Mouse (Mus musculus) ES-E14 (cell line): Measurements from ENCODE around the gene Nr2c2ap. TPM values are rescaled to one million over a fixed set of nuclear protein-coding genes. Genes with fewer than 3 reads are reported as not detected.

Experiments
- DNase-seq: peaks from one replicate; pipeline ENCODE4 v3.0.0-alpha.2; 2013; ENCODE audit warnings: low read depth, low spot score
- H3K27ac ChIP-seq: 2 replicates; pipeline ENCODE4 v1.5.1; 2012; ENCODE audit warnings: low read depth, mild to moderate bottlenecking, low read length, moderate library complexity, mixed read lengths; ENCODE audit not compliant: poor library complexity, insufficient read depth, severe bottlenecking
- H3K36me3 ChIP-seq: 2 replicates; pipeline ENCODE4 v1.6.1; 2012; ENCODE audit warnings: mild to moderate bottlenecking, low read length, moderate library complexity, mixed read lengths; ENCODE audit not compliant: control insufficient read depth, poor library complexity, insufficient read depth, severe bottlenecking
- H3K4me1 ChIP-seq, 2 experiments: fragments of 150-350 bp in 1 of 2; sonication (generic) in 1 of 2; 2 replicates each; pipeline ENCODE4 v1.6.1; 2012; ENCODE audit warnings: low read length in 2 of 2, mild to moderate bottlenecking in 1 of 2, mixed read lengths in 1 of 2; ENCODE audit not compliant: control insufficient read depth in 2 of 2, insufficient read depth in 2 of 2, poor library complexity in 1 of 2
- H3K4me3 ChIP-seq, 2 experiments: fragments of 150-350 bp in 1 of 2; sonication (generic) in 1 of 2; 2 replicates each; pipeline ENCODE4 v1.5.1; 2012; ENCODE audit warnings: low read length in 2 of 2, low read depth in 1 of 2, mild to moderate bottlenecking in 1 of 2, mixed read lengths in 1 of 2; ENCODE audit not compliant: insufficient read depth in 1 of 2, poor library complexity in 1 of 2, severe bottlenecking in 1 of 2
- H3K9ac ChIP-seq: 2 replicates; pipeline ENCODE4 v1.6.1; 2012; ENCODE audit warnings: low read depth, mild to moderate bottlenecking, low read length, mixed read lengths; ENCODE audit not compliant: poor library complexity, insufficient read depth, severe bottlenecking
- H3K9me3 ChIP-seq: fragments of 150-350 bp; sonication (generic); 2 replicates; pipeline ENCODE4 v1.6.1; 2012; ENCODE audit warnings: low read depth, mild to moderate bottlenecking, low read length; ENCODE audit not compliant: control insufficient read depth, insufficient read depth
- CHD2 ChIP-seq: IDR thresholded peaks from 2 replicates; pipeline ENCODE4 v1.6.1; 2014; ENCODE audit warnings: mild to moderate bottlenecking, low read depth, low read length, inconsistent platforms
- HCFC1 ChIP-seq: IDR thresholded peaks from 2 replicates; pipeline ENCODE4 v1.6.1; 2012; ENCODE audit warnings: low read length, inconsistent platforms, borderline replicate concordance; ENCODE audit not compliant: insufficient read depth
- MAFK ChIP-seq: IDR thresholded peaks from 2 replicates; pipeline ENCODE4 v1.6.1; 2014; ENCODE audit warnings: mild to moderate bottlenecking, low read depth, low read length, inconsistent platforms; ENCODE audit not compliant: insufficient read depth
- ZC3H11A ChIP-seq: IDR thresholded peaks from 2 replicates; pipeline ENCODE4 v1.6.1; 2012; ENCODE audit warnings: low read depth, mild to moderate bottlenecking, inconsistent platforms, low read length, borderline replicate concordance
- ZNF384 ChIP-seq: IDR thresholded peaks from 2 replicates; pipeline ENCODE4 v1.6.1; 2012; ENCODE audit warnings: low read depth, low read length, inconsistent platforms
- in situ Hi-C, 2 experiments: fragments of 600-800 bp; cut with MboI; formaldehyde crosslinking; loops; one replicate each; pipeline ENCODE4 v1.15.1; 2025; ENCODE audit warnings: low sequenced_read_pairs in 2 of 2, inconsistent platforms in 1 of 2; ENCODE audit not compliant: unreplicated experiment in 2 of 2
- total RNA-seq: library from RNA; depleted of rRNA; stranded (reverse); fragments of 300-350 nt; gene quantifications from 2 replicates; pipeline ENCODE4 v1.2.3, GENCODE M21; 2012

The Nr2c2ap gene
- total RNA-seq, 1 experiment = 10.4 TPM

- Histone ChIP-seq H3K4me1 (peaks cover 0 to 2% of the 10 kb centered on the region in 2 experiments; a peak in 1 of 4 replicates), H3K9me3 (no peaks in the 10 kb centered on the region), H3K9ac (no peak overlapping the region), H3K36me3 (no peaks in the 10 kb centered on the region), H3K4me3 (no peak overlapping the region), H3K27ac (no peak overlapping the region)
- no peak for DNase-seq
- TF ChIP-seq MAFK (no peak), ZNF384 (no peak), ZC3H11A (no peak), CHD2 (no peak), HCFC1 (no peak)
- in situ Hi-C loops = no loop called here
These were observed 20.7 kb upstream of the Nr2c2ap start for GRCm38 (mm10) chr8:70110451-70110850.

DNA sequence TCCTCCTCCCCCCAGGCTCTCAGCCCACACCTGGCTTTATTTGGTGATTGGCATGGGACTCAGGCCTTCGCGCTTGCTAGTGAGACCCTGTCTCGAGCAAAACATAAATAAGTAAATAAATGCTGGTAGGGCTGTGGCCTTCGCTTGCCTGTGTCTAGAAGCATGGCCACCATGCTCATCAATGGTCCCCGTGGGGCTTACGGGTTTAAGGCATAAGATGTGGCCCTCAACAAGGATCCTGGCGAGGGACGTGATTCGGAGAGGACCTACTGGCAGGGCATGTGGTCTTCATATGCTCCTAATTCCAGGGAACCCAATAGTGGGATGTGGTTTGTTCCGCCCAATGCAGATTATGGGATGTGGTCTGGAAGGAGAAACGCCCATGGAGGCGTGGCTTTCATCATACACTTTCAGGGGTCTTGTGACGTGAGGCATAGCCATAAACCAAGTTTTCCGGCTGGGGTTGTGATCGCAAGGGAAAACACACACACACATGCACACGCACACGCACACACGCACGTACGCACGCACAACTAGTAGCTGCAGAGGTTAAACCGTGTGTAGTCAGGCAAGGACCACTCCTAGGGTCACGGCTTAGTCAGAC lies 19.8 kb upstream of the Nr2c2ap start:
- TF ChIP-seq ZC3H11A = no peak
- TF ChIP-seq CHD2 = no peak
- TF ChIP-seq HCFC1 = no peak
- TF ChIP-seq MAFK = no peak
- no peak for TF ChIP-seq ZNF384
- H3K4me3 ChIP-seq = peak overlapping the region; percentile 29 to 59; a peak in 2 of 4 replicates
- H3K36me3 ChIP-seq = no peaks in the 10 kb centered on the region
- DNase-seq = no peak
- no peaks in the 10 kb centered on the region for H3K9me3 ChIP-seq
- no peak overlapping the region for H3K27ac ChIP-seq
- in situ Hi-C loops = no loop called here
- peaks cover 0 to 2% of the 10 kb centered on the region in 2 experiments; a peak in 1 of 4 replicates for H3K4me1 ChIP-seq
- no peak overlapping the region for H3K9ac ChIP-seq

- TF ChIP-seq ZC3H11A (no peak), MAFK (no peak), HCFC1 (no peak), ZNF384 (no peak)
- in situ Hi-C loops = no loop called here
- Histone ChIP-seq H3K4me1 (peaks cover 0 to 3% of the 10 kb centered on the region in 2 experiments; a peak in 2 of 4 replicates), H3K4me3 (peak overlapping the region; percentile 29 to 59; a peak in 2 of 4 replicates), H3K9ac (no peak overlapping the region), H3K36me3 (no peaks in the 10 kb centered on the region), H3K9me3 (no peaks in the 10 kb centered on the region), H3K27ac (no peak overlapping the region)
- DNase-seq = no peak
These were observed 18.6 kb upstream of the Nr2c2ap start for GRCm38 (mm10) chr8:70112401-70113016.

DNA sequence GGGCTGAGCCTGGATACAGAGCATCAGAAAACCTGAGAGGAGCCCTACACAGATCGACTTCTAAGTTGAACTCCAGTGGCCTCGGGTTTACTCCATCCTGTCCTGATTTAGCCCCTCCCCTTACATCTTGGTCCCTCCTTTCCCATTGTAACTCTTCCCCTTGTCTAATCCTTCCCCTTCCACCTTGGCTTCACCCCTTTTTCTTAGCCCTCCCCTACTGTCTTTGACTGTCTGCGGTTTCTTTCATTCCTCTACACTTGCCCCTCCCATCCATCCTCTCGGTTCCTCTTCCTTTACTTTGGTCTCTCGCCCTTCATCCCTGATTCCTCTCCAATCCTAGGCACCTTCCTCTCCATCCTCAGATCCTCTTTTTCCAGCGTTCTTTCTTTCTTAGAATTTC lies 16.6 kb upstream of the Nr2c2ap start:
- Histone ChIP-seq H3K4me1 (peaks cover 0 to 7% of the 10 kb centered on the region in 2 experiments; a peak in 2 of 4 replicates), H3K9me3 (no peaks in the 10 kb centered on the region), H3K36me3 (no peaks in the 10 kb centered on the region), H3K27ac (no peak overlapping the region), H3K4me3 (no peak overlapping the region), H3K9ac (no peak overlapping the region)
- no peak for DNase-seq
- in situ Hi-C loops = no loop called here
- TF ChIP-seq CHD2 (no peak), HCFC1 (no peak), MAFK (no peak), ZC3H11A (no peak), ZNF384 (no peak)

- no peak overlapping the region for H3K27ac ChIP-seq
- in situ Hi-C loops = no loop called here
- TF ChIP-seq HCFC1 (no peak), CHD2 (no peak), ZC3H11A (no peak), ZNF384 (no peak), MAFK (no peak)
These were observed 16.2 kb upstream of the Nr2c2ap start for GRCm38 (mm10) chr8:70114892-70115291.

More at GRCm38 (mm10) chr8:70114892-70115291, 16.2 kb upstream of the Nr2c2ap start:
- H3K9me3 ChIP-seq = no peaks in the 10 kb centered on the region
- DNase-seq = no peak
- H3K9ac ChIP-seq = no peak overlapping the region
- peaks cover 0 to 7% of the 10 kb centered on the region in 2 experiments; a peak in 2 of 4 replicates for H3K4me1 ChIP-seq
- H3K36me3 ChIP-seq = no peaks in the 10 kb centered on the region
- no peak overlapping the region for H3K4me3 ChIP-seq
